Mouse (Mus musculus) heart, adult 2 months (tissue): ENCODE data around the gene Hsd17b7. TPM values are rescaled to one million over a fixed set of nuclear protein-coding genes. Genes with fewer than 3 reads are reported as not detected.
A peak's percentile ranks its signal among the peaks of the same experiment; 100 is the strongest.

Experiments
- DNase-seq, 2 experiments: peaks; one replicate each; pipeline ENCODE4 v3.0.0; 2021
- H3K27ac ChIP-seq: fragments of 200-600 bp; 2 replicates; pipeline ENCODE4 v1.8.1; 2022
- H3K27me3 ChIP-seq: fragments of 200-500 bp; 2 replicates; pipeline ENCODE4 v1.6.1; 2012; ENCODE audit warnings: mild to moderate bottlenecking, low read length, inconsistent platforms, mixed read lengths; ENCODE audit not compliant: control insufficient read depth, insufficient read depth
- H3K36me3 ChIP-seq: fragments of 200-500 bp; 2 replicates; pipeline ENCODE4 v1.6.1; 2012; ENCODE audit warnings: low read length, inconsistent platforms; ENCODE audit not compliant: control insufficient read depth, insufficient read depth
- H3K4me1 ChIP-seq: fragments of 200-500 bp; 2 replicates; pipeline ENCODE4 v1.6.1; 2011; ENCODE audit warnings: low read length; ENCODE audit not compliant: control insufficient read depth, insufficient read depth
- H3K4me3 ChIP-seq: fragments of 200-600 bp; 2 replicates; pipeline ENCODE4 v1.8.1; 2022
- H3K79me2 ChIP-seq: fragments of 200-500 bp; replicated peaks from 2 replicates; pipeline ENCODE4 v1.6.1; 2012; ENCODE audit warnings: mild to moderate bottlenecking, inconsistent platforms, low read length, moderate library complexity, mixed read lengths; ENCODE audit not compliant: control insufficient read depth, insufficient read depth
- H3K9ac ChIP-seq: fragments of 200-500 bp; 2 replicates; pipeline ENCODE4 v1.6.1; 2012; ENCODE audit warnings: low read depth, mild to moderate bottlenecking, control low read depth, inconsistent platforms, low read length, mixed read lengths
- CTCF ChIP-seq: fragments of 200-600 bp; IDR thresholded peaks from 2 replicates; pipeline ENCODE4 v1.8.1; 2022; ENCODE audit warnings: antibody characterized with exemption, mild to moderate bottlenecking, moderate library complexity
- EP300 ChIP-seq: fragments of 200-500 bp; IDR thresholded peaks from 2 replicates; pipeline ENCODE4 v1.6.1; 2011; ENCODE audit warnings: low read depth, low read length, control low read depth; ENCODE audit not compliant: insufficient read depth
- POLR2A ChIP-seq: fragments of 200-500 bp; IDR thresholded peaks from 2 replicates; pipeline ENCODE4 v1.6.1; 2011; ENCODE audit warnings: mild to moderate bottlenecking, low read depth, low read length, control low read depth; ENCODE audit not compliant: insufficient read depth
- WGBS: fragments of 180-500 bp; shearing (Covaris S2); methylation state at CpG from one replicate; pipeline ENCODE4 v1.1.7; 2018; 5-methylcytosine and 5-hydroxymethylcytosine counted together
- intact Hi-C: fragments of 180-260 bp; cut with DNase I; formaldehyde crosslinking; loops from one replicate; pipeline ENCODE4 v1.15.1; 2025
- long read RNA-seq: library from polyadenylated mRNA; stranded (forward); transcript quantifications from one replicate; pipeline ENCODE4 v2.0.0, GENCODE M21; 2021
- polyA plus RNA-seq: library from polyadenylated mRNA; depleted of rRNA; stranded (reverse); fragments of >200 nt; gene quantifications from 2 replicates; pipeline ENCODE4 v1.2.3, GENCODE M21; 2012; rRNA removed
- total RNA-seq, 2 experiments: library from RNA; stranded (reverse); gene quantifications; 2 replicates each; pipeline ENCODE4 v1.2.3; 2021

The Hsd17b7 gene
- total RNA-seq (10 to 100 TPM; 14.2 to 14.4 TPM), polyA plus RNA-seq (13.1 and 13.2 TPM in 2 replicates)
- long read RNA-seq, full-length matches to known transcripts = 7 of 11 reads
- long read RNA-seq, partial matches to known transcripts = 0 of 11 reads
- long read RNA-seq, other reads (novel, unspliced or antisense) = 4 of 11 reads

- Histone ChIP-seq H3K9ac (peak within 1 kb of the TSS; percentile 41), H3K36me3 (no peaks in the 10 kb centered on the region), H3K79me2 (no peaks in the 10 kb centered on the region), H3K4me1 (no peaks in the 10 kb centered on the region), H3K4me3 (peak within 1 kb of the TSS; percentile 64), H3K27ac (peak within 1 kb of the TSS; percentile 55), H3K27me3 (no peaks in the 10 kb centered on the region)
- under 1% methylated on average over 48 of the region's 48 CpGs for WGBS
- DNase-seq = peak; percentile 95 to 98
- no peak for TF ChIP-seq CTCF
- TF ChIP-seq POLR2A = peak; percentile 92
- intact Hi-C loops = loop anchor here (5.0 kb wide), 1 partner anchor 168 kb away; no protein-coding TSS in a partner anchor
Measured at GRCm38 (mm10) chr1:169968792-169969515, at the start of gene Hsd17b7. Hsd17b7 (minus strand) TSS chr1:169969241.

- DNase-seq = no peak
- H3K27ac ChIP-seq = no peak overlapping the region
- H3K9ac ChIP-seq = no peak overlapping the region
- intact Hi-C loops = loop anchor here (5.0 kb wide), 1 partner anchor 43 kb away; no protein-coding TSS in a partner anchor
- H3K4me1 ChIP-seq = peaks cover 2% of the 10 kb centered on the region
- no peaks in the 10 kb centered on the region for H3K27me3 ChIP-seq
- TF ChIP-seq CTCF = no peak
- no peak for TF ChIP-seq EP300
- TF ChIP-seq POLR2A = no peak
- H3K4me3 ChIP-seq = no peak overlapping the region
- no peaks in the 10 kb centered on the region for H3K36me3 ChIP-seq
- no peaks in the 10 kb centered on the region for H3K79me2 ChIP-seq
- WGBS = 76% methylated on average over 3 of the region's 3 CpGs
Measured at GRCm38 (mm10) chr1:170014784-170015183, 45.7 kb upstream of the Hsd17b7 start.

DNA sequence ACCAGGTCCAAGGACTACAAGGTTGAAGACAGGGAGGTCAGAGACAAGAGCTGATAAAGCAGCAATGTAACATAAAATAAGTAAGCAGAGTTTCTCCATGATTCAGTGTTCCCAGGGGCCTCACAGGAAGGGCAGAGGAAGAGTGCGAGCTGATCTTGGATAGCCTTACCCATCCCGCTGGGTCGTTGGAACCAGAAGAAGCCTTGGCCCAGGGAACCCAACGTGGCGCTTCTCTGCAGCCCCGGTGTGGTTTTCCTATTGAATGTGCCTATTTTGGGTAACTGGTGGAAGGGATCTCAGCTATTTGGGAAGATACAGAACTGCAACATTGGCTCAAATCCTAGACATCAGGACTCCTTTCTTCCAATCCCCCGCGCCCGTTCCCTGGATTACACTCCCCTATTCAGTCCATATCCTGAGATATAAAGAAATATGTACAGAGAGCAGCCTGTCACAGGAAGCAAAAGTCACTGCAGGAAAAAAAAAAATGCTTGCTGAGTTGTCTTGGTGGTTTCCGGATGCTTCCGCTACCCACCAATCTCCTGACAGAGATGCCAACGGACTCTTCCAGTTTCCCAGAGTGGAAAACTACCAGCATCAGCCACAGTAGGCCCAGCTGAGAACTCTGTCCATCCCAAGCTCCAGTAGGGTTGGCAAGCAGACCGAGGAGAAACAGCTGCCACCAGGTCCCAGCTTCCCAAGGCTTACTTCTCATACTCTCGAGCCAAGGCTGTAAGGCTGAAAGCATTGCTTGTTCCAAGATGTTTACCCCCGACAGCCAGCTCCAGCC, 41.9 kb upstream of the Hsd17b7 start:
- no peak overlapping the region for H3K4me3 ChIP-seq
- H3K79me2 ChIP-seq = no peaks in the 10 kb centered on the region
- 56% methylated on average over 15 of the region's 15 CpGs for WGBS
- H3K36me3 ChIP-seq = no peaks in the 10 kb centered on the region
- H3K9ac ChIP-seq = no peak overlapping the region
- H3K27ac ChIP-seq = peak overlapping the region; percentile 54
- peaks cover 4% of the 10 kb centered on the region for H3K4me1 ChIP-seq
- DNase-seq = peak; percentile 65 to 74
- TF ChIP-seq EP300 (0 out of 2 replicates have a peak, but pooled peaks have one; percentile 45), CTCF (no peak), POLR2A (no peak)
- no peaks in the 10 kb centered on the region for H3K27me3 ChIP-seq
- intact Hi-C loops = loop anchor here (5.0 kb wide), 1 partner anchor 46 kb away; no protein-coding TSS in a partner anchor

GRCm38 (mm10) chr1:170009296-170009695, 40.3 kb upstream of the Hsd17b7 start:
- H3K4me3 ChIP-seq = no peak overlapping the region
- H3K36me3 ChIP-seq = no peaks in the 10 kb centered on the region
- no peak for TF ChIP-seq EP300
- TF ChIP-seq CTCF = no peak
- TF ChIP-seq POLR2A = no peak
- no peak overlapping the region for H3K9ac ChIP-seq
- no peaks in the 10 kb centered on the region for H3K27me3 ChIP-seq
- no peaks in the 10 kb centered on the region for H3K79me2 ChIP-seq
- no peak overlapping the region for H3K27ac ChIP-seq
- DNase-seq = no peak
- intact Hi-C loops = loop anchor here (5.0 kb wide), 1 partner anchor 103 kb away; the partner anchor contains the start of gene Ddr2
- 95% methylated on average over 1 of the region's 1 CpGs for WGBS
- H3K4me1 ChIP-seq = peaks cover 4% of the 10 kb centered on the region

DNA sequence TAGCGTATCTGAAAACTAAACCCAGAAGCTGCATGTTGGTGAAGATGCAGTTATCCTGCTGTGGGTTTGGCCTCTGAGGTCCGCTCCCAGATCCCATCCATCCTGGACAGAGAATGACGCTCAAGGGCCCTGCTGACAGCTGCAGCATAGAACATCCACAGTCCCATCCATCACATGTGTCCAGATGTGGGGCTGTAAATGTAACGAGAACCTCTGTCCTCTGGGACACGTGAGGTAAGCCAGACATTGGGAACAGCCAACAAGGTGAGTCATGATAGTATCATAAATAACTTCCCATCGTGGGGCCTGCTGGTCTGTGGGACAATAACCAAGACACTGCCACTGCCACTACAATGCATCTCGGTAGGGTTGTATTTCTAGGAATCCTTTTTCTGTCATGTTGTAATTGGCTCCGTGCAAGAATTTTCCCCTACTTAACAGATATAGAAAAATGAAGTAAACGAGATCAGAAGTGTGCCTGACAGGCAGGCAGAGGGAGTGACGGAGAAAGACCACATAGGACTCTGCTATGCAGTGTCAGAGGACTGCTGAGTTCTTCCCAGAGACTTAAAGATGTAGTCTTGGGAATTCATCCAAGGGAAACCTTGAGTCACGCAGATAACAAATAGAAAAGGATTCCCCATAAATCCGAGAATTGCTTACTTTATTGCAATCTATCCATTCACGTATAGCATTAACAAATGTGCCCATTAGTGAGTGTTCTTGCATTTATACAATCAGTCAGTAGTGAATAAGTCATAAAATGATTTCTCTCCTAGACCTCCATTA, 39.6 kb upstream of the Hsd17b7 start:
- no peak overlapping the region for H3K27ac ChIP-seq
- no peaks in the 10 kb centered on the region for H3K79me2 ChIP-seq
- peaks cover 4% of the 10 kb centered on the region for H3K4me1 ChIP-seq
- TF ChIP-seq EP300 (no peak), CTCF (no peak), POLR2A (no peak)
- DNase-seq = no peak
- H3K36me3 ChIP-seq = no peaks in the 10 kb centered on the region
- H3K9ac ChIP-seq = no peak overlapping the region
- WGBS = 67% methylated on average over 13 of the region's 13 CpGs
- no peak overlapping the region for H3K4me3 ChIP-seq
- intact Hi-C loops = loop anchor here (5.0 kb wide), 1 partner anchor 104 kb away; the partner anchor contains the start of gene Ddr2
- no peaks in the 10 kb centered on the region for H3K27me3 ChIP-seq
